Mouse (Mus musculus): ENCODE measurements around the gene Plcl1. TPM values are rescaled to one million over a fixed set of nuclear protein-coding genes. Genes with fewer than 3 reads are reported as not detected.

The Plcl1 gene
- total RNA-seq, 2 experiments from 2014 or later: 0.53 to 1.7 TPM

GRCm38 (mm10) chr1:55693636-55694220, 288.0 kb downstream of the Plcl1 start:
- ATAC-seq (replicated peaks; ENCODE audit: low FRiP score, poor library complexity, severe bottlenecking): no peak

GRCm38 (mm10) chr1:55696206-55696605, 290.5 kb downstream of the Plcl1 start:
- no peak for ATAC-seq (replicated peaks; ENCODE audit: low FRiP score, poor library complexity, severe bottlenecking)

GRCm38 (mm10) chr1:55699393-55699970, 293.8 kb downstream of the Plcl1 start:
- ATAC-seq (replicated peaks; ENCODE audit: low FRiP score, poor library complexity, severe bottlenecking): no peak

GRCm38 (mm10) chr1:55700016-55700415, 294.3 kb downstream of the Plcl1 start:
- no peak for ATAC-seq (replicated peaks; ENCODE audit: low FRiP score, poor library complexity, severe bottlenecking)

- no peak for ATAC-seq (replicated peaks; ENCODE audit: low FRiP score, poor library complexity, severe bottlenecking)
These were observed 295.0 kb downstream of the Plcl1 start for GRCm38 (mm10) chr1:55700726-55701125.

GRCm38 (mm10) chr1:55701601-55702000, 295.9 kb downstream of the Plcl1 start:
- no peak for ATAC-seq (replicated peaks; ENCODE audit: low FRiP score, poor library complexity, severe bottlenecking)

GRCm38 (mm10) chr1:55702106-55702505, 296.4 kb downstream of the Plcl1 start:
- ATAC-seq (replicated peaks; ENCODE audit: low FRiP score, poor library complexity, severe bottlenecking): no peak

GRCm38 (mm10) chr1:55704707-55705106, 299.0 kb downstream of the Plcl1 start:
- no peak for ATAC-seq (replicated peaks; ENCODE audit: low FRiP score, poor library complexity, severe bottlenecking)

GRCm38 (mm10) chr1:55705173-55705572, 299.5 kb downstream of the Plcl1 start:
- no peak for ATAC-seq (replicated peaks; ENCODE audit: low FRiP score, poor library complexity, severe bottlenecking)

GRCm38 (mm10) chr1:55705756-55706155, 300.0 kb downstream of the Plcl1 start:
- ATAC-seq (replicated peaks; ENCODE audit: low FRiP score, poor library complexity, severe bottlenecking): no peak

GRCm38 (mm10) chr1:55706933-55707332, 301.2 kb downstream of the Plcl1 start:
- no peak for ATAC-seq (replicated peaks; ENCODE audit: low FRiP score, poor library complexity, severe bottlenecking)

GRCm38 (mm10) chr1:55717283-55717803, 311.6 kb downstream of the Plcl1 start:
- no peak for ATAC-seq (replicated peaks; ENCODE audit: low FRiP score, poor library complexity, severe bottlenecking)

- no peak for ATAC-seq (replicated peaks; ENCODE audit: low FRiP score, poor library complexity, severe bottlenecking)
These were observed 319.7 kb downstream of the Plcl1 start for GRCm38 (mm10) chr1:55725428-55725827.

- no peak for ATAC-seq (replicated peaks; ENCODE audit: low FRiP score, poor library complexity, severe bottlenecking)
These were observed 323.6 kb downstream of the Plcl1 start for GRCm38 (mm10) chr1:55729332-55729731.

GRCm38 (mm10) chr1:55732951-55733350, 327.2 kb downstream of the Plcl1 start:
- no peak for ATAC-seq (replicated peaks; ENCODE audit: low FRiP score, poor library complexity, severe bottlenecking)

GRCm38 (mm10) chr1:55736054-55736740, 330.5 kb downstream of the Plcl1 start:
- ATAC-seq (replicated peaks; ENCODE audit: low FRiP score, poor library complexity, severe bottlenecking): no peak

- ATAC-seq (replicated peaks; ENCODE audit: low FRiP score, poor library complexity, severe bottlenecking): no peak
These were observed 331.1 kb downstream of the Plcl1 start for GRCm38 (mm10) chr1:55736762-55737288.

GRCm38 (mm10) chr1:55738746-55739365, 333.1 kb downstream of the Plcl1 start:
- ATAC-seq (replicated peaks; ENCODE audit: low FRiP score, poor library complexity, severe bottlenecking): no peak

- no peak for ATAC-seq (replicated peaks; ENCODE audit: low FRiP score, poor library complexity, severe bottlenecking)
These were observed 336.2 kb downstream of the Plcl1 start for GRCm38 (mm10) chr1:55741885-55742284.

- ATAC-seq (replicated peaks; ENCODE audit: low FRiP score, poor library complexity, severe bottlenecking): no peak
These were observed 342.8 kb downstream of the Plcl1 start for GRCm38 (mm10) chr1:55748516-55748915.
